Comparison of ENCODE assay signal across 9 mouse cellular contexts in the genomic region with DNA sequence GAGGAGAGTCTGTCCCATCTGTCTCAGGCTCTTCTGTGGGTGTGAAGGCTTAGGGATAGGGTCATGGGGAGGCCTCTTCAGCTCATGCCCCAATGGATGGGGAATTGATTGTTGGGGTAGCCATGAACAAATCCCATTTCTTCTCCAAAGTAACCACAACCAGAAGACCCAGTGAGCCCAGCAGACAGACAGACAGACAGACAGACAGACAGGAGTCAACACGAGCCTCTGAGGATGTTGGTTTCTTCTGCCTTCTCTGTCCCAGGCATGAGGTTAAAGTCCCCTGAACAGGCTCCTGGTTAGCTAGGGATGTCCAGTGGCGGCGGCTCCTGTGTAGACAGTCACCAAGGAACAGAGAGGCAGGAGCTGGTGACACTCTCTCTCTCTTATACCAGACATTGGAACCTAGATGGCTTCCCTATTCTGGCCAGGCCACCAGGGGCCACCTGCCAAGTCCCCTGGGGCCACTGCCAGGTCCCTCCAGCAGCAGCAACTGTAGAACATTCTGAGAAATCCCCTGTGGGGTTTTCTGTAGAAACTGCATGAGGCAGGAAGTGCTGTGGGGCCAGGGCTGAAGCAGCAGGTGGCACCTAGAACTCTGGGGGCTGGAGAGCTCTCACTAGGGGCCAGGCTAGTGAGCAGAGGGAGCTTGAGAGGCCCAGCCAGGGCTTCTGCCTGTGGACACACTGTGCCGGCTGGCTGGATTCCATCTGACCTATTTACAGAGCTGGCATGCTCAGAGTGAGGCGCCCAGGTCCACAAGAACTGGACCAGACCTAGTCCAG. TPM values are rescaled to one million over a fixed set of nuclear protein-coding genes. Genes with fewer than 3 reads are reported as not detected.
DNase-seq lines count a peak whose midpoint lies in the region; ATAC-seq lines count a peak whose summit lies in the region.
"Had no signal": no experiment of that assay in that cellular context is flagged by ENCODE, and none has a peak within 500 bp of the region (broad histone marks: within the 10 kb centered on the region; RNA-seq: fewer than 3 reads in every experiment).

No protein-coding gene starts in this region.

- H3K9ac ChIP-seq in kidney, embryonic 14.5 days (ENCODE audit: low read depth, low read length): no peak overlapping the region
- H3K9ac ChIP-seq in heart, embryonic 11.5 days (ENCODE audit: low read depth, low read length): peak overlapping the region; percentile 30; the same call in 1 of the 2 replicates
- H3K9ac ChIP-seq in stomach, embryonic 15.5 days: no peak overlapping the region
- H3K9ac ChIP-seq: neural tube, embryonic 12.5 days had no signal

- H3K9me3 ChIP-seq in kidney, embryonic 14.5 days (ENCODE audit: control insufficient read depth, low read length): no peaks in the 10 kb centered on the region
- H3K9me3 ChIP-seq in heart, embryonic 11.5 days (replicated peaks; ENCODE audit: control insufficient read depth, low read length): no peaks in the 10 kb centered on the region; the same call in 1 of the 2 replicates
- no peaks in the 10 kb centered on the region for H3K9me3 ChIP-seq in stomach, embryonic 15.5 days
- H3K9me3 ChIP-seq: neural tube, embryonic 12.5 days had no signal

- 0 out of 2 replicates have a peak, but pooled peaks cover 8% of the 10 kb centered on the region for H3K27me3 ChIP-seq in kidney, embryonic 14.5 days (ENCODE audit: control insufficient read depth, insufficient read depth, low read length)
- peaks cover 14% of the 10 kb centered on the region for H3K27me3 ChIP-seq in heart, embryonic 11.5 days (ENCODE audit: control insufficient read depth, insufficient read depth, low read length)
- 0 out of 2 replicates have a peak, but pooled peaks cover 6% of the 10 kb centered on the region for H3K27me3 ChIP-seq in stomach, embryonic 15.5 days (replicated peaks)

- no peak for ATAC-seq in kidney, embryonic 14.5 days (ENCODE audit: low FRiP score, low TSS enrichment)
- no peak for ATAC-seq in heart, embryonic 11.5 days (replicated peaks; ENCODE audit: insufficient number of reproducible peaks, low FRiP score, low TSS enrichment)
- ATAC-seq in stomach, embryonic 15.5 days (ENCODE audit: insufficient read depth, low FRiP score, low read depth): 0 out of 2 replicates have a peak, but pooled peaks have one; percentile 24

- peaks cover 10% of the 10 kb centered on the region for H3K4me1 ChIP-seq in kidney, embryonic 14.5 days (ENCODE audit: control insufficient read depth, insufficient read depth, low read length)
- peaks cover 27% of the 10 kb centered on the region for H3K4me1 ChIP-seq in heart, embryonic 11.5 days (ENCODE audit: control insufficient read depth, insufficient read depth, low read length)
- peaks cover 29% of the 10 kb centered on the region for H3K4me1 ChIP-seq in stomach, embryonic 15.5 days

- no peaks in the 10 kb centered on the region for H3K36me3 ChIP-seq in kidney, embryonic 14.5 days (ENCODE audit: control insufficient read depth, insufficient read depth, low read length)
- no peaks in the 10 kb centered on the region for H3K36me3 ChIP-seq in heart, embryonic 11.5 days (ENCODE audit: control insufficient read depth, insufficient read depth, low read length)
- no peaks in the 10 kb centered on the region for H3K36me3 ChIP-seq in stomach, embryonic 15.5 days
- H3K36me3 ChIP-seq: neural tube, embryonic 12.5 days had no signal

- DNase-seq in kidney, adult 11 months: peak; percentile 81
- DNase-seq in cerebellum, adult 11-12 months: peak; percentile 94
- peak; percentile 87 to 92 for DNase-seq in kidney, postnatal 25 days
- peak; percentile 36 for DNase-seq in lung, postnatal 25 days (ENCODE audit: low spot score)
- DNase-seq in yolk sac, embryonic 10.5 days (ENCODE audit: low spot score): no peak

- no peak overlapping the region for H3K27ac ChIP-seq in kidney, embryonic 14.5 days (ENCODE audit: low read depth, low read length)
- peak overlapping the region; percentile 75; the same call in 1 of the 2 replicates for H3K27ac ChIP-seq in heart, embryonic 11.5 days (ENCODE audit: low read depth, low read length)
- peak overlapping the region; percentile 58 for H3K27ac ChIP-seq in stomach, embryonic 15.5 days
- H3K27ac ChIP-seq: neural tube, embryonic 12.5 days had no signal

- no peak overlapping the region for H3K4me2 ChIP-seq in kidney, embryonic 14.5 days (replicated peaks; ENCODE audit: low read depth, low read length)
- no peak overlapping the region; the same call in 1 of the 2 replicates for H3K4me2 ChIP-seq in heart, embryonic 11.5 days
- H3K4me2 ChIP-seq in stomach, embryonic 15.5 days: no peak overlapping the region

- H3K4me3 ChIP-seq in kidney, embryonic 14.5 days (ENCODE audit: low read length): no peak overlapping the region
- no peak overlapping the region for H3K4me3 ChIP-seq in heart, embryonic 11.5 days (ENCODE audit: low read depth, low read length)
- no peak overlapping the region for H3K4me3 ChIP-seq in stomach, embryonic 15.5 days (replicated peaks)
- H3K4me3 ChIP-seq: neural tube, embryonic 12.5 days had no signal

- 68% methylated on average over 5 of the region's 5 CpGs for WGBS in kidney, embryonic 14.5 days
- 61% methylated on average over 5 of the region's 5 CpGs for WGBS in heart, embryonic 11.5 days (ENCODE audit: insufficient replicate concordance)
- WGBS in stomach, embryonic 15.5 days: 71% methylated on average over 5 of the region's 5 CpGs

RNA-seq across cellular contexts. Expression of gene Cbx4, which starts 47.6 kb away (rescaled TPM):
- polyA plus RNA-seq in kidney, embryonic 14.5 days (2014; fragmentation: Nextera tagmentation; extraction: Ambion mirVana): 4.9 and 8.3 TPM in 2 replicates
- 6.3 and 7.7 TPM in 2 replicates for polyA plus RNA-seq in heart, embryonic 11.5 days (2014; fragmentation: Nextera tagmentation; extraction: Ambion mirVana)
- 10.2 and 10.3 TPM in 2 replicates for polyA plus RNA-seq in stomach, embryonic 15.5 days (2015; fragmentation: Nextera tagmentation; extraction: Ambion mirVana)
